Mouse (Mus musculus) CH12.LX (cell line): ENCODE results near the gene Wipf1. TPM values are rescaled to one million over a fixed set of nuclear protein-coding genes. Genes with fewer than 3 reads are reported as not detected.

ENCODE experiments used
- DNase-seq: peaks from one replicate; pipeline ENCODE4 v3.0.0-alpha.2; 2013; ENCODE audit errors: extremely low read depth
- H3K27ac ChIP-seq: 2 replicates; pipeline ENCODE4 v1.5.1; 2012; ENCODE audit warnings: low read depth, mild to moderate bottlenecking, control low read depth, moderate library complexity; ENCODE audit not compliant: insufficient read depth
- H3K27me3 ChIP-seq: replicated peaks from 2 replicates; pipeline ENCODE3; 2012; ENCODE audit warnings: inconsistent platforms
- H3K36me3 ChIP-seq, 2 experiments: replicated peaks in 1 of 2; 2 replicates each; pipeline versions ENCODE3 to v1.6.1; 2012; ENCODE audit warnings: inconsistent platforms in 1 of 2, low read length in 1 of 2, mild to moderate bottlenecking in 1 of 2, mixed read lengths in 1 of 2, moderate library complexity in 1 of 2; ENCODE audit not compliant: control insufficient read depth in 1 of 2, insufficient read depth in 1 of 2
- H3K4me1 ChIP-seq, 2 experiments: 2 replicates each; pipeline ENCODE4 v1.6.1; 2012; ENCODE audit warnings: inconsistent platforms in 1 of 2, moderate library complexity in 1 of 2; ENCODE audit not compliant: insufficient read depth in 2 of 2, control insufficient read depth in 1 of 2
- H3K4me2 ChIP-seq: 2 replicates; pipeline ENCODE4 v1.6.1; 2012; ENCODE audit warnings: low read depth, mild to moderate bottlenecking, control low read depth; ENCODE audit not compliant: poor library complexity, insufficient read depth, severe bottlenecking
- H3K4me3 ChIP-seq, 3 experiments: fragments of 150-350 bp in 1 of 3; sonication (generic) in 1 of 3; replicated peaks in 1 of 3; 2 replicates each; pipeline versions ENCODE3 to v1.5.1; 2011 to 2012; ENCODE audit warnings: low read depth in 2 of 3, low read length in 2 of 3, mild to moderate bottlenecking in 2 of 3, moderate library complexity in 2 of 3, control low read depth in 1 of 3, improper control_type of control experiment in 1 of 3, inconsistent platforms in 1 of 3, mixed read lengths in 1 of 3; ENCODE audit not compliant: poor library complexity in 1 of 3
- H3K79me2 ChIP-seq: replicated peaks from 2 replicates; pipeline ENCODE4 v1.6.1; 2012; ENCODE audit warnings: mild to moderate bottlenecking, moderate library complexity; ENCODE audit not compliant: control insufficient read depth, poor library complexity, insufficient read depth, severe bottlenecking; ENCODE audit errors: extremely low read depth
- H3K9ac ChIP-seq: 2 replicates; pipeline ENCODE4 v1.6.1; 2012; ENCODE audit warnings: low read depth, mild to moderate bottlenecking, control low read depth, moderate library complexity; ENCODE audit not compliant: insufficient read depth
- H3K9me3 ChIP-seq: replicated peaks from 2 replicates; pipeline ENCODE3; 2012; ENCODE audit warnings: low read length, inconsistent platforms, mixed read lengths
- CHD2 ChIP-seq: IDR thresholded peaks from 2 replicates; pipeline ENCODE4 v1.6.1; 2011; ENCODE audit warnings: low read length, improper control_type of control experiment
- CTCF ChIP-seq, 2 experiments: IDR thresholded peaks in 1 of 2; conservative IDR thresholded peaks in 1 of 2; 2 replicates each; pipeline ENCODE4 v1.5.1; 2011 to 2012; ENCODE audit warnings: low read depth in 2 of 2, low read length in 2 of 2, improper control_type of control experiment in 1 of 2, inconsistent platforms in 1 of 2, mild to moderate bottlenecking in 1 of 2, moderate library complexity in 1 of 2
- KAT2A ChIP-seq: IDR thresholded peaks from 2 replicates; pipeline ENCODE4 v1.6.1; 2012; ENCODE audit warnings: low read length, improper control_type of control experiment, inconsistent platforms; ENCODE audit not compliant: insufficient replicate concordance
- NRF1 ChIP-seq: IDR thresholded peaks from 2 replicates; pipeline ENCODE4 v1.6.1; 2014; ENCODE audit warnings: low read depth, mild to moderate bottlenecking, inconsistent platforms, low read length, improper control_type of control experiment, moderate library complexity
- RAD21 ChIP-seq: IDR thresholded peaks from 2 replicates; pipeline ENCODE4 v1.6.1; 2011; ENCODE audit warnings: low read depth, mild to moderate bottlenecking, low read length, improper control_type of control experiment, moderate library complexity
- ZNF384 ChIP-seq: IDR thresholded peaks from 2 replicates; pipeline ENCODE4 v1.6.1; 2012; ENCODE audit warnings: low read depth, low read length, improper control_type of control experiment, inconsistent platforms
- dilution Hi-C: fragments of 300-500 bp; cut with MboI; formaldehyde crosslinking; loops from 2 replicates; pipeline ENCODE4 v1.14.3; 2020; ENCODE audit warnings: low sequenced_read_pairs; ENCODE audit not compliant: extremely low pct_unique_long_range_greater_than_20kb, extremely low pct_ligation_motif_present
- in situ Hi-C: fragments of 300-500 bp; cut with MboI; formaldehyde crosslinking; loops from 3 replicates; pipeline ENCODE4 v1.14.3; 2019; ENCODE audit warnings: low sequenced_read_pairs, low pct_ligation_motif_present, low pct_unique_long_range_greater_than_20kb, mixed read lengths
- polyA plus RNA-seq: library from polyadenylated mRNA; unstranded; fragments of >175 nt; gene quantifications from 2 replicates; pipeline ENCODE4 v1.2.1, GENCODE M21; 2012; ENCODE audit warnings: low read depth; ENCODE audit not compliant: insufficient read length
- total RNA-seq, 2 experiments: library from RNA; depleted of rRNA; stranded (reverse); fragments of 300-350 nt in 1 of 2; fragments of >200 nt in 1 of 2; gene quantifications; 2 replicates each; pipeline ENCODE4 v1.2.3; 2012 to 2014

Wipf1 gene
- total and polyA plus RNA-seq, 3 experiments: 18.3 to 95.0 (median 21.8) TPM

DNA sequence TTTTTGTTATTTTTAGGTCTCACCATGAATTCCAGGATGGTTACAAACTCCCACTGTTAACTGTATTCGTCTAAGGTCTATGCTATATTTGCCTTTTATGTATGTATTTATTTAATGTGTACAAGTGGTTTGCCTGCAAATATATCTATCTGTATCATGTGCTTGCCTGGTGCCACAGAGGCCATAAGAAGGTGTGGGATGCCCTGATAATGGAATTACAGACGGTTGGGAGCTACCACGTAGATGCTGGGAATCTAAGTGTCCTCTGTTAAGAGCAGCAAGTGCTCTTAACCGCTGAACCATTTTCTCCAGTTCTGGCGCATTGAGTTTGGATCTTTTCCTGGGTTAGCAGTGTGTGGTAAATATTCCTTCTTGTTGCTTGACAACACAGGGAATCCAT, 953 bp upstream of the Wipf1 start:
- no peak for DNase-seq
- in situ Hi-C loops: no loop called here
- Histone ChIP-seq H3K4me2 (no peak overlapping the region; the same call in 1 of the 2 replicates), H3K36me3 (no peaks in the 10 kb centered on the region), H3K9ac (no peak overlapping the region), H3K79me2 (no peaks in the 10 kb centered on the region), H3K27ac (no peak overlapping the region), H3K4me1 (peaks cover 14 to 26% of the 10 kb centered on the region in 2 experiments), H3K4me3 (no peak overlapping the region)
- dilution Hi-C loops: no loop called here
- TF ChIP-seq ZNF384: 0 out of 2 replicates have a peak, but pooled peaks have one; percentile 1
- TF ChIP-seq KAT2A: no peak
- TF ChIP-seq, all 38 proteins: peak for 1
- H3K27me3 ChIP-seq: peaks cover 1% of the 10 kb centered on the region
- peaks cover 9% of the 10 kb centered on the region for H3K9me3 ChIP-seq

- Histone ChIP-seq H3K27ac (no peak overlapping the region), H3K27me3 (peaks cover 1% of the 10 kb centered on the region), H3K9ac (peak overlapping the region; percentile 57), H3K4me1 (peaks cover 9 to 12% of the 10 kb centered on the region in 2 experiments)
- in situ Hi-C loops: no loop called here
- no peak for TF ChIP-seq NRF1
- TF ChIP-seq, all 38 proteins: peak for 0
- H3K4me3 ChIP-seq: peak overlapping the region in 2 of 3 experiments; percentile 25 to 71
- H3K79me2 ChIP-seq: no peaks in the 10 kb centered on the region
- peak overlapping the region; percentile 61 for H3K4me2 ChIP-seq
- H3K36me3 ChIP-seq: no peaks in the 10 kb centered on the region
- no peak for DNase-seq
- H3K9me3 ChIP-seq: peaks cover 9% of the 10 kb centered on the region
- dilution Hi-C loops: no loop called here
Measured at GRCm38 (mm10) chr2:73528516-73529355, 798 bp downstream of the Wipf1 start.

- in situ Hi-C loops: no loop called here
- peaks cover 9 to 14% of the 10 kb centered on the region in 2 experiments; a peak in 3 of 4 replicates for H3K4me1 ChIP-seq
Measured at GRCm38 (mm10) chr2:73527956-73528355, 1.6 kb downstream of the Wipf1 start.

More at GRCm38 (mm10) chr2:73527956-73528355, 1.6 kb downstream of the Wipf1 start:
- Histone ChIP-seq H3K9ac (no peak overlapping the region), H3K36me3 (no peaks in the 10 kb centered on the region), H3K27ac (no peak overlapping the region), H3K27me3 (peaks cover 1% of the 10 kb centered on the region), H3K4me2 (no peak overlapping the region), H3K9me3 (peaks cover 9% of the 10 kb centered on the region), H3K4me3 (no peak overlapping the region), H3K79me2 (no peaks in the 10 kb centered on the region)
- no peak for DNase-seq
- dilution Hi-C loops: no loop called here
- no peak for TF ChIP-seq CTCF (conservative IDR thresholded peaks at IDR 0.05 in 1 of 2, IDR thresholded peaks at IDR 0.05 in 1 of 2; ENCODE audit: low read depth in 2 of 2, low read length in 2 of 2)
- TF ChIP-seq RAD21: no peak
- TF ChIP-seq CHD2: no peak
